Mouse (Mus musculus): ENCODE results near the gene Tcta. TPM values are rescaled to one million over a fixed set of nuclear protein-coding genes. Genes with fewer than 3 reads are reported as not detected.

The Tcta gene
- 5.1 and 6.8 TPM in 2 replicates for polyA plus RNA-seq (2012; ENCODE audit: insufficient read depth, low replicate concordance)

- peaks cover 44% of the 10 kb centered on the region for H3K36me3 ChIP-seq (replicated peaks; ENCODE audit: low read length)
Measured at GRCm38 (mm10) chr9:108305629-108306520, at the start of gene Tcta, which contains the start of gene Rhoa. TSS of gene Tcta (minus strand) at chr9:108306160. TSS of gene Rhoa (plus strand) at chr9:108306129.

GRCm38 (mm10) chr9:108349727-108350126 lies 43.8 kb upstream of the Tcta start:
- no peaks in the 10 kb centered on the region for H3K9me3 ChIP-seq
- TF ChIP-seq FLI1 (IDR thresholded peaks at IDR 0.05; ENCODE audit: low read length) (no peak), GATA1 (IDR thresholded peaks at IDR 0.05; ENCODE audit: borderline replicate concordance, low read length) (no peak)
- peaks cover 45% of the 10 kb centered on the region for H3K4me1 ChIP-seq
- peak overlapping the region; percentile 10 for H3K4me3 ChIP-seq (replicated peaks)
- H3K36me3 ChIP-seq (replicated peaks; ENCODE audit: low read length), result peaks cover 53% of the 10 kb centered on the region
- no peaks in the 10 kb centered on the region for H3K27me3 ChIP-seq (replicated peaks)

More at GRCm38 (mm10) chr9:108305629-108306520, at the start of gene Tcta, which contains the start of gene Rhoa:
- peak within 1 kb of the TSS; percentile 94 for H3K4me3 ChIP-seq (replicated peaks)
- no peak for TF ChIP-seq FLI1 (IDR thresholded peaks at IDR 0.05; ENCODE audit: low read length)
- TF ChIP-seq GATA1 (IDR thresholded peaks at IDR 0.05; ENCODE audit: borderline replicate concordance, low read length), result no peak
- peaks cover 65% of the 10 kb centered on the region for H3K4me1 ChIP-seq
- no peaks in the 10 kb centered on the region for H3K9me3 ChIP-seq
- no peaks in the 10 kb centered on the region for H3K27me3 ChIP-seq (replicated peaks)

GRCm38 (mm10) chr9:108348290-108348680 lies 42.3 kb upstream of the Tcta start:
- no peak for TF ChIP-seq GATA1 (IDR thresholded peaks at IDR 0.05; ENCODE audit: borderline replicate concordance, low read length)
- no peak for TF ChIP-seq FLI1 (IDR thresholded peaks at IDR 0.05; ENCODE audit: low read length)
- H3K9me3 ChIP-seq, result no peaks in the 10 kb centered on the region
- peaks cover 58% of the 10 kb centered on the region for H3K4me1 ChIP-seq
- peaks cover 38% of the 10 kb centered on the region for H3K36me3 ChIP-seq (replicated peaks; ENCODE audit: low read length)
- peak overlapping the region; percentile 100 for H3K4me3 ChIP-seq (replicated peaks)
- no peaks in the 10 kb centered on the region for H3K27me3 ChIP-seq (replicated peaks)

- Histone ChIP-seq H3K27me3 (replicated peaks) (no peaks in the 10 kb centered on the region), H3K9me3 (no peaks in the 10 kb centered on the region), H3K4me3 (replicated peaks) (peak within 1 kb of the TSS; percentile 100), H3K4me1 (peaks cover 63% of the 10 kb centered on the region), H3K36me3 (replicated peaks; ENCODE audit: low read length) (peaks cover 33% of the 10 kb centered on the region)
- TF ChIP-seq FLI1 (IDR thresholded peaks at IDR 0.05; ENCODE audit: low read length), result peak; percentile 19; the same call in 1 of the 2 replicates
- TF ChIP-seq GATA1 (IDR thresholded peaks at IDR 0.05; ENCODE audit: borderline replicate concordance, low read length), result no peak
Measured at GRCm38 (mm10) chr9:108347540-108348289, 41.8 kb upstream of the Tcta start, which contains the start of gene Usp4. TSS of gene Usp4 (plus strand) at chr9:108347853.

- Histone ChIP-seq H3K4me1 (peaks cover 65% of the 10 kb centered on the region), H3K36me3 (replicated peaks; ENCODE audit: low read length) (peaks cover 26% of the 10 kb centered on the region), H3K4me3 (replicated peaks) (peak overlapping the region; percentile 100), H3K9me3 (no peaks in the 10 kb centered on the region), H3K27me3 (replicated peaks) (no peaks in the 10 kb centered on the region)
- TF ChIP-seq GATA1 (IDR thresholded peaks at IDR 0.05; ENCODE audit: borderline replicate concordance, low read length) (no peak), FLI1 (IDR thresholded peaks at IDR 0.05; ENCODE audit: low read length) (no peak)
Measured at GRCm38 (mm10) chr9:108347024-108347423, 41.1 kb upstream of the Tcta start.

GRCm38 (mm10) chr9:108344471-108344870 lies 38.5 kb upstream of the Tcta start:
- H3K27me3 ChIP-seq (replicated peaks), result no peaks in the 10 kb centered on the region
- H3K9me3 ChIP-seq, result no peaks in the 10 kb centered on the region
- no peak overlapping the region for H3K4me3 ChIP-seq (replicated peaks)
- TF ChIP-seq FLI1 (IDR thresholded peaks at IDR 0.05; ENCODE audit: low read length) (no peak), GATA1 (IDR thresholded peaks at IDR 0.05; ENCODE audit: borderline replicate concordance, low read length) (no peak)
- H3K36me3 ChIP-seq (replicated peaks; ENCODE audit: low read length), result peaks cover 12% of the 10 kb centered on the region
- peaks cover 79% of the 10 kb centered on the region for H3K4me1 ChIP-seq

GRCm38 (mm10) chr9:108343835-108344234 lies 37.9 kb upstream of the Tcta start:
- no peaks in the 10 kb centered on the region for H3K9me3 ChIP-seq
- peaks cover 75% of the 10 kb centered on the region for H3K4me1 ChIP-seq
- TF ChIP-seq GATA1 (IDR thresholded peaks at IDR 0.05; ENCODE audit: borderline replicate concordance, low read length) (no peak), FLI1 (IDR thresholded peaks at IDR 0.05; ENCODE audit: low read length) (no peak)
- H3K4me3 ChIP-seq (replicated peaks), result no peak overlapping the region
- no peaks in the 10 kb centered on the region for H3K27me3 ChIP-seq (replicated peaks)
- peaks cover 11% of the 10 kb centered on the region for H3K36me3 ChIP-seq (replicated peaks; ENCODE audit: low read length)

- Histone ChIP-seq H3K27me3 (replicated peaks) (no peaks in the 10 kb centered on the region), H3K4me1 (peaks cover 75% of the 10 kb centered on the region), H3K9me3 (no peaks in the 10 kb centered on the region), H3K36me3 (replicated peaks; ENCODE audit: low read length) (peaks cover 14% of the 10 kb centered on the region), H3K4me3 (replicated peaks) (no peak overlapping the region)
- no peak for TF ChIP-seq GATA1 (IDR thresholded peaks at IDR 0.05; ENCODE audit: borderline replicate concordance, low read length)
- no peak for TF ChIP-seq FLI1 (IDR thresholded peaks at IDR 0.05; ENCODE audit: low read length)
Measured at GRCm38 (mm10) chr9:108343331-108343730, 37.4 kb upstream of the Tcta start.

- H3K4me3 ChIP-seq (replicated peaks), result peak overlapping the region; percentile 69
- H3K9me3 ChIP-seq, result no peaks in the 10 kb centered on the region
- peaks cover 18% of the 10 kb centered on the region for H3K36me3 ChIP-seq (replicated peaks; ENCODE audit: low read length)
- H3K4me1 ChIP-seq, result peaks cover 84% of the 10 kb centered on the region
- TF ChIP-seq GATA1 (IDR thresholded peaks at IDR 0.05; ENCODE audit: borderline replicate concordance, low read length) (no peak), FLI1 (IDR thresholded peaks at IDR 0.05; ENCODE audit: low read length) (no peak)
- H3K27me3 ChIP-seq (replicated peaks), result no peaks in the 10 kb centered on the region
Measured at GRCm38 (mm10) chr9:108342301-108342831, 36.4 kb upstream of the Tcta start.

Data from megakaryocyte, embryonic 14.5 days (primary cell).